Mouse (Mus musculus) macrophage (primary cell): ENCODE results near the gene 6820408C15Rik. TPM values are rescaled to one million over a fixed set of nuclear protein-coding genes. Genes with fewer than 3 reads are reported as not detected.

Source experiments
- H3K27ac ChIP-seq: fragments of 350-480 bp; formaldehyde crosslinking; 2 replicates; pipeline ENCODE4 v1.9.0; 2021
- H3K36me3 ChIP-seq: fragments of 350-480 bp; formaldehyde crosslinking; 2 replicates; pipeline ENCODE4 v1.9.0; 2021; ENCODE audit errors: inconsistent target
- H3K4me3 ChIP-seq: fragments of 350-480 bp; formaldehyde crosslinking; 2 replicates; pipeline ENCODE4 v1.9.0; 2021; ENCODE audit errors: inconsistent target
- H3K79me2 ChIP-seq: fragments of 350-480 bp; formaldehyde crosslinking; 2 replicates; pipeline ENCODE4 v1.9.0; 2021; ENCODE audit errors: inconsistent target
- whole genome bisulfite sequencing: methylation state at CpG from one replicate; pipeline ENCODE4 v1.1.7; 2026; ENCODE audit warnings: inconsistent platforms; ENCODE audit not compliant: missing documents; 5-methylcytosine and 5-hydroxymethylcytosine counted together
- polyA plus RNA-seq: library from polyadenylated mRNA; stranded (reverse); fragments of 250-400 nt; gene quantifications from 3 replicates; pipeline ENCODE4 v1.2.4, GENCODE M21; 2018; ENCODE audit warnings: inconsistent platforms

6820408C15Rik gene
- polyA plus RNA-seq, 1 experiment from 2014 or later: not detected

DNA sequence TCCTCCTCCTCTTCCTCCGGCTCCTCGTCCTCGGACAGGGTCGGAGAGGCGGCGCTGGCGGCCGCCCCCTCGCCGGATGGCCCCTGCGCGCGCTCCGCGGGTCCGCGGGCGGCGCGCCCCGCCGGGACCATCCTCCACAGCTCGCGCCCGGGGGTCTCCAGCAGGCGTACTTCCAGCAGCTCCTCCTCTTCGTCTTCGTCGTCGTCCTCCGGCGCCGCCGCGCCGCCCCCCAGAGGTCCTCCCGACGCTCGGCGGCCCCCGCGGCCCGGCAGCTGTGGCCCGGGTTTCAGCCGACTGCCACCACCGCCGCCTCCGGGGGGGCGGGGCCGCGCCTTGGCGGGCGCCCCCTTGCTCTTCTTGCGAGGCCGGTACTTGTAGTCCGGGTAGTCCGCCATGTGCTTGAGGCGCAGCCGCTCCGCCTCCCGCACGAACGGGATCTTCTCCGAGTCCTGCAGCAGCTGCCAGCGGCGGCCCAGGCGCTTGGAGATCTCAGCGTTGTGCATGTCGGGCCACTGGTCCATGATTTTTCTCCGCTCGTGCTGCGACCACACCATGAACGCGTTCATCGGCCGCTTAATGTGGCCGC, 18.3 kb upstream of the 6820408C15Rik start:
- WGBS: under 1% methylated on average over 77 of the region's 77 CpGs
- Histone ChIP-seq H3K27ac (no peak overlapping the region), H3K79me2 (no peaks in the 10 kb centered on the region), H3K4me3 (no peak overlapping the region), H3K36me3 (no peaks in the 10 kb centered on the region)

- H3K4me3 ChIP-seq: peak within 1 kb of the TSS; percentile 17
- H3K27ac ChIP-seq: no peak within 1 kb of the TSS
- H3K79me2 ChIP-seq: no peaks in the 10 kb centered on the region
- WGBS: under 1% methylated on average over 90 of the region's 104 CpGs
- no peaks in the 10 kb centered on the region for H3K36me3 ChIP-seq
Measured at GRCm38 (mm10) chr2:152397680-152398435, 17.5 kb upstream of the 6820408C15Rik start, which contains the start of gene Sox12. Sox12 (minus strand) TSS chr2:152398063.

GRCm38 (mm10) chr2:152398691-152399090, 16.7 kb upstream of the 6820408C15Rik start:
- H3K79me2 ChIP-seq: no peaks in the 10 kb centered on the region
- no peaks in the 10 kb centered on the region for H3K36me3 ChIP-seq
- H3K4me3 ChIP-seq: peak overlapping the region; percentile 17
- H3K27ac ChIP-seq: no peak overlapping the region
- WGBS: 2% methylated on average over 38 of the region's 38 CpGs

DNA sequence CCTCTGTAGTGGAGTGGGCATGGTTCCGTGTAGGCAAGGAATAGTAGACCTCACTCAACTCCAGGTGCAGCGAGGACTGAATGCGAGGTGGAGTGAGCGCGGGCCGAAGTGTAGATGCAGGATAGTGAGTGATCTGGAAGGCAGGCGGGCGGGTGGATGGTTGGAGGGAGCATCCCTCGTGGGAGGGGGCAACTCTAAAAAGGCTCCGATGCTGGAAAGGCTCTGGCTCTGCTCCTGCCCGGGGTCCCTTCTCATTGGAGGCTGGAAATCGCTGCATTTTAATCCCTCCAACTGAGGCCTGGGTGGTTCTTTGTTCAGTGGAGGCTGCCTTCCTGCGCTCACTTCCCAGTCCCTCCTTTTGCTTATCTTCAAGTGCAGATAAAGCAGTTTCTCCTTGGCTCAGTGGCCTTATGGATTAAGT, 16.3 kb upstream of the 6820408C15Rik start:
- Histone ChIP-seq H3K79me2 (no peaks in the 10 kb centered on the region), H3K27ac (no peak overlapping the region), H3K4me3 (no peak overlapping the region), H3K36me3 (no peaks in the 10 kb centered on the region)
- 28% methylated on average over 13 of the region's 13 CpGs for WGBS

- Histone ChIP-seq H3K79me2 (no peaks in the 10 kb centered on the region), H3K27ac (no peak overlapping the region), H3K36me3 (no peaks in the 10 kb centered on the region), H3K4me3 (no peak overlapping the region; the same call in 1 of the 2 replicates)
- 5% methylated on average over 10 of the region's 19 CpGs for WGBS
Measured at GRCm38 (mm10) chr2:152406126-152406525, 9.3 kb upstream of the 6820408C15Rik start.

DNA sequence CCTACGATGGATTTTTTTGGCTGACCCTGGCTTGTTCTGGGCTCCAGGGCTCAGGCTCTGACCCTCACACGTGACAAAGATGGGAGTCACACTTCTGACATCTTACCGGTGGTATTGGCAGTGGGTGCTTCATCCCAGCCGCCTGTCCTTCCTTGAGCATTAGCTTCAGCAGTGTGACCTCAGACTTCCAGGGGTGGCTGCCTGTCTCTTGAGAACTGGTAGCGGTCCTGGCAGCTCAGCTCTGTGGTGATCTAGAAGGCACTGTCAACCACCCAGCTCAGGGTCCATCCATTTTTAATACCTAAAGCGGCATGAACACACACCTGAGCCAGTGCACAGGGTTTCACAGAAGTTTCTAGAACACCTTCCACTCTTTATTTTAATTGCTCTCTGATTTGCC, 5.6 kb upstream of the 6820408C15Rik start:
- Histone ChIP-seq H3K36me3 (no peaks in the 10 kb centered on the region), H3K4me3 (no peak overlapping the region), H3K79me2 (no peaks in the 10 kb centered on the region), H3K27ac (no peak overlapping the region)
- WGBS: 93% methylated on average over 6 of the region's 6 CpGs

DNA sequence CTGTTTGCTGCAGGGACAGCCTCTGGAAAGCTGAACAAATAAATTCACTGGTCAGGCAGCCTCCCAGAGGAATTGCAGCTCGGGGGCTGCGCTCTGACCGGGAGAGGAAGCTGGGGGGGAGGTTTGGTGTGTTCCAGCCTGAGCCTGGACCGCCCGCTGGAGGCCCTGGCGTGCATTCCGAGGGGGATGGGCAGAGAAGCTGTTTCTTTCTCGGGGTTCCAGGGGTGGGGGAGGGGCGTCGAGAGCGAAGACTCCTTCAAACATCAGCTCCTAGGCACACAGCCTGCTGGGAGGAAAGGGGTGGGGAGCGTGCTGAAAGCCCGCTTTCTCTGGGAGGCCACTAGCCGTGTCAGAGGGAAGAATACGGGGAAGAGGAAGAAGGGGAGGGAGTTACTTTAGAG, 4.4 kb upstream of the 6820408C15Rik start:
- no peaks in the 10 kb centered on the region for H3K79me2 ChIP-seq
- 52% methylated on average over 15 of the region's 15 CpGs for WGBS
- no peaks in the 10 kb centered on the region for H3K36me3 ChIP-seq
- no peak overlapping the region for H3K27ac ChIP-seq
- no peak overlapping the region for H3K4me3 ChIP-seq

DNA sequence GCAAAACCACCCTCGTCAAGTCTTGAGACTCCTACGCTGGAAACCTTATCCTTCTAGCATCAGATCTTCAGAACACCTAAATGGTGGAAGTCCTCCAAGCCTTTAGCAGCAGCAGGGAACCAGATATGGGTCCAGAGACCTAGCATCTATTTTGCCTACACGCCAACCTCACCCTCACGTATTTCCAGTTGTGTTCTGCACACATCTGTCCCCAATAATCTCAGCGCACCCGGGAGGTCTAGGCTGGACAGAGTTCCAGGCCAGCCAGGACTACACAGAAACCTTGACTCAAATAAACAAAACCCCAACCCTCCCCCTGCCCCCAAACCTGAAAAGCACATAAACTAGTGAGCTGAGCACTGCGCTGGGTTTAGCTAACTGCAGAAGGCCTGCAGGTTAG, 3.9 kb upstream of the 6820408C15Rik start:
- Histone ChIP-seq H3K79me2 (no peaks in the 10 kb centered on the region), H3K27ac (no peak overlapping the region), H3K36me3 (no peaks in the 10 kb centered on the region), H3K4me3 (no peak overlapping the region)
- 86% methylated on average over 7 of the region's 7 CpGs for WGBS

- no peaks in the 10 kb centered on the region for H3K36me3 ChIP-seq
- H3K79me2 ChIP-seq: no peaks in the 10 kb centered on the region
- H3K4me3 ChIP-seq: no peak overlapping the region
- WGBS: 92% methylated on average over 15 of the region's 15 CpGs
- H3K27ac ChIP-seq: no peak overlapping the region
Measured at GRCm38 (mm10) chr2:152412526-152413157, 2.7 kb upstream of the 6820408C15Rik start.

- Histone ChIP-seq H3K79me2 (no peaks in the 10 kb centered on the region), H3K36me3 (no peaks in the 10 kb centered on the region), H3K4me3 (no peak overlapping the region), H3K27ac (no peak overlapping the region)
- WGBS: 85% methylated on average over 18 of the region's 21 CpGs
Measured at GRCm38 (mm10) chr2:152413158-152413764, 2.1 kb upstream of the 6820408C15Rik start.

- Histone ChIP-seq H3K36me3 (no peaks in the 10 kb centered on the region), H3K27ac (no peak overlapping the region), H3K79me2 (no peaks in the 10 kb centered on the region), H3K4me3 (peak overlapping the region; percentile 10; the same call in 1 of the 2 replicates)
- 15% methylated on average over 85 of the region's 86 CpGs for WGBS
Measured at GRCm38 (mm10) chr2:152413765-152414584, 1.4 kb upstream of the 6820408C15Rik start.

DNA sequence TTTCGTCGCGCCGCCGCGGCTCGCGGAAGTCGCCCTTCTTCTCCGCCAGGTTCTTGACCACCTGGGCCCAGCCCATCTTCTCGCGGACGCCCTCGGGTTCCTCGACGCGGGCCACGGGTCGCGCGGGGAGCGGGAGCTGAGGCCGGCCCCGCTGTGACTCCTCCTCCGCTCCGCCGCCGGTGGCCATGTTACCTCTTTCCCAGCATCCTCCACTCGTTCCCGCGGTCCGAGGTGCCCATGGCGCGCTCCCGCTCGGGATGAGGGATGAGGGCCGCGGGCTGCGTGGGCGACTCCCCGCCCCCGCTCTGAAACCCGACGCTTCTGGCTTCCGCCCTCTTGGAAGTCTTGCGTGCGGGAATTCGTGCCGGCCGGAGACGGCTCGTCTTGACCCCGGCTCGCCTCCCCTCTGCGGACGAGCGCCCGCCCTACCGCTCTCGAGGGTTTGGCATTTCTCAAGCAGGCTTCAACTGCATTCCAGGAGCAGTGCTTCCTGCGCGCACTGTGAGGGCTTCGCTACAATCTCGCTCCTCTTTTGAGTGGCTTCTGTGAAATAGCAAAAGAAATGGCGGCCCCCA, 709 bp upstream of the 6820408C15Rik start, which contains the start of gene Zcchc3:
Zcchc3 (minus strand) TSS at position 437 of the 575 bp plus-strand sequence.
- H3K27ac ChIP-seq: no peak within 1 kb of the TSS
- no peaks in the 10 kb centered on the region for H3K36me3 ChIP-seq
- WGBS: under 1% methylated on average over 47 of the region's 65 CpGs
- peak within 1 kb of the TSS; percentile 10; the same call in 1 of the 2 replicates for H3K4me3 ChIP-seq
- no peaks in the 10 kb centered on the region for H3K79me2 ChIP-seq

GRCm38 (mm10) chr2:152415786-152416185, 399 bp downstream of the 6820408C15Rik start:
- no peak overlapping the region for H3K4me3 ChIP-seq
- no peaks in the 10 kb centered on the region for H3K36me3 ChIP-seq
- no peak overlapping the region for H3K27ac ChIP-seq
- 94% methylated on average over 3 of the region's 3 CpGs for WGBS
- no peaks in the 10 kb centered on the region for H3K79me2 ChIP-seq

GRCm38 (mm10) chr2:152427493-152427892, 12.1 kb downstream of the 6820408C15Rik start:
- 62% methylated on average over 12 of the region's 12 CpGs for WGBS

More at GRCm38 (mm10) chr2:152427493-152427892, 12.1 kb downstream of the 6820408C15Rik start:
- Histone ChIP-seq H3K4me3 (no peak overlapping the region), H3K27ac (no peak overlapping the region), H3K36me3 (no peaks in the 10 kb centered on the region), H3K79me2 (no peaks in the 10 kb centered on the region)
